Mouse (Mus musculus): ENCODE results near the gene Wnt6. TPM values are rescaled to one million over a fixed set of nuclear protein-coding genes. Genes with fewer than 3 reads are reported as not detected.

The Wnt6 gene
- 0.41 and 1.3 TPM in 2 replicates for polyA plus RNA-seq (2016; fragmentation: Nextera tagmentation; extraction: Ambion mirVana)

- WGBS = 2% methylated on average over 8 of the region's 8 CpGs
- Histone ChIP-seq H3K36me3 (no peaks in the 10 kb centered on the region), H3K27ac (ENCODE audit: poor library complexity, severe bottlenecking) (no peak within 1 kb of the TSS), H3K4me1 (replicated peaks) (peaks cover 29% of the 10 kb centered on the region), H3K27me3 (replicated peaks) (peaks cover 93% of the 10 kb centered on the region), H3K9me3 (replicated peaks) (no peaks in the 10 kb centered on the region), H3K4me2 (peak within 1 kb of the TSS; percentile 94), H3K4me3 (peak within 1 kb of the TSS; percentile 55), H3K9ac (peak within 1 kb of the TSS; percentile 67)
- ATAC-seq (ENCODE audit: insufficient number of reproducible peaks, low FRiP score) = no peak
Observed at GRCm38 (mm10) chr1:74771845-74771930, at the start of gene Wnt6. Gene Wnt6, plus strand, starts transcription at chr1:74771892.

GRCm38 (mm10) chr1:74723748-74724147, 47.9 kb upstream of the Wnt6 start:
- WGBS = 71% methylated on average over 2 of the region's 2 CpGs
- Histone ChIP-seq H3K4me1 (replicated peaks) (peaks cover 5% of the 10 kb centered on the region; the same call in 1 of the 2 replicates), H3K36me3 (peaks cover 3% of the 10 kb centered on the region; the same call in 1 of the 2 replicates), H3K27ac (ENCODE audit: poor library complexity, severe bottlenecking) (no peak overlapping the region), H3K4me3 (no peak overlapping the region), H3K9ac (no peak overlapping the region), H3K9me3 (replicated peaks) (no peaks in the 10 kb centered on the region), H3K27me3 (replicated peaks) (no peaks in the 10 kb centered on the region), H3K4me2 (no peak overlapping the region)
- no peak for ATAC-seq (ENCODE audit: insufficient number of reproducible peaks, low FRiP score)

GRCm38 (mm10) chr1:74726114-74726513, 45.6 kb upstream of the Wnt6 start:
- Histone ChIP-seq H3K4me1 (replicated peaks) (peaks cover 5% of the 10 kb centered on the region; the same call in 1 of the 2 replicates), H3K27ac (ENCODE audit: poor library complexity, severe bottlenecking) (no peak overlapping the region), H3K27me3 (replicated peaks) (no peaks in the 10 kb centered on the region), H3K36me3 (no peaks in the 10 kb centered on the region), H3K9ac (no peak overlapping the region), H3K4me3 (no peak overlapping the region), H3K9me3 (replicated peaks) (no peaks in the 10 kb centered on the region), H3K4me2 (no peak overlapping the region)
- no peak for ATAC-seq (ENCODE audit: insufficient number of reproducible peaks, low FRiP score)
- WGBS = 64% methylated on average over 5 of the region's 5 CpGs

GRCm38 (mm10) chr1:74726674-74727073, 45.0 kb upstream of the Wnt6 start:
- no peak overlapping the region for H3K4me2 ChIP-seq
- no peaks in the 10 kb centered on the region for H3K9me3 ChIP-seq (replicated peaks)
- no peak overlapping the region for H3K27ac ChIP-seq (ENCODE audit: poor library complexity, severe bottlenecking)
- H3K4me3 ChIP-seq = no peak overlapping the region
- H3K27me3 ChIP-seq (replicated peaks) = no peaks in the 10 kb centered on the region
- 50% methylated on average over 5 of the region's 5 CpGs for WGBS
- no peaks in the 10 kb centered on the region for H3K36me3 ChIP-seq
- no peak overlapping the region for H3K9ac ChIP-seq
- ATAC-seq (ENCODE audit: insufficient number of reproducible peaks, low FRiP score) = no peak
- H3K4me1 ChIP-seq (replicated peaks) = peaks cover 5% of the 10 kb centered on the region; the same call in 1 of the 2 replicates

GRCm38 (mm10) chr1:74728446-74728845, 43.2 kb upstream of the Wnt6 start:
- Histone ChIP-seq H3K36me3 (no peaks in the 10 kb centered on the region), H3K4me1 (replicated peaks) (peaks cover 5% of the 10 kb centered on the region; the same call in 1 of the 2 replicates), H3K9ac (no peak overlapping the region), H3K4me2 (no peak overlapping the region), H3K9me3 (replicated peaks) (no peaks in the 10 kb centered on the region), H3K27ac (ENCODE audit: poor library complexity, severe bottlenecking) (no peak overlapping the region), H3K4me3 (no peak overlapping the region), H3K27me3 (replicated peaks) (no peaks in the 10 kb centered on the region)
- no peak for ATAC-seq (ENCODE audit: insufficient number of reproducible peaks, low FRiP score)
- WGBS = 62% methylated on average over 8 of the region's 8 CpGs

GRCm38 (mm10) chr1:74736977-74737376, 34.7 kb upstream of the Wnt6 start:
- Histone ChIP-seq H3K9me3 (replicated peaks) (no peaks in the 10 kb centered on the region), H3K4me2 (no peak overlapping the region), H3K36me3 (peaks cover 21% of the 10 kb centered on the region), H3K9ac (no peak overlapping the region), H3K4me3 (no peak overlapping the region), H3K27ac (ENCODE audit: poor library complexity, severe bottlenecking) (no peak overlapping the region), H3K27me3 (replicated peaks) (0 out of 2 replicates have a peak, but pooled peaks cover 2% of the 10 kb centered on the region), H3K4me1 (replicated peaks) (no peaks in the 10 kb centered on the region)
- 77% methylated on average over 12 of the region's 12 CpGs for WGBS
- no peak for ATAC-seq (ENCODE audit: insufficient number of reproducible peaks, low FRiP score)

- Histone ChIP-seq H3K4me3 (no peak overlapping the region), H3K9ac (no peak overlapping the region), H3K27me3 (replicated peaks) (0 out of 2 replicates have a peak, but pooled peaks cover 2% of the 10 kb centered on the region), H3K27ac (ENCODE audit: poor library complexity, severe bottlenecking) (no peak overlapping the region), H3K4me1 (replicated peaks) (no peaks in the 10 kb centered on the region), H3K36me3 (peaks cover 21% of the 10 kb centered on the region), H3K4me2 (no peak overlapping the region), H3K9me3 (replicated peaks) (no peaks in the 10 kb centered on the region)
- WGBS = 87% methylated on average over 7 of the region's 7 CpGs
- no peak for ATAC-seq (ENCODE audit: insufficient number of reproducible peaks, low FRiP score)
Observed at GRCm38 (mm10) chr1:74737500-74737899, 34.2 kb upstream of the Wnt6 start.

- ATAC-seq (ENCODE audit: insufficient number of reproducible peaks, low FRiP score) = no peak
- no peak overlapping the region for H3K4me2 ChIP-seq
- H3K27me3 ChIP-seq (replicated peaks) = no peaks in the 10 kb centered on the region
- H3K4me1 ChIP-seq (replicated peaks) = no peaks in the 10 kb centered on the region; the same call in 1 of the 2 replicates
- H3K27ac ChIP-seq (ENCODE audit: poor library complexity, severe bottlenecking) = no peak overlapping the region
- no peak overlapping the region for H3K9ac ChIP-seq
- no peak overlapping the region for H3K4me3 ChIP-seq
- no peaks in the 10 kb centered on the region for H3K9me3 ChIP-seq (replicated peaks)
- whole genome bisulfite sequencing = 78% methylated on average over 7 of the region's 7 CpGs
- peaks cover 21% of the 10 kb centered on the region for H3K36me3 ChIP-seq
Observed at GRCm38 (mm10) chr1:74740846-74741245, 30.8 kb upstream of the Wnt6 start.

- Histone ChIP-seq H3K9me3 (replicated peaks) (no peaks in the 10 kb centered on the region), H3K4me3 (no peak overlapping the region), H3K27me3 (replicated peaks) (peaks cover 10% of the 10 kb centered on the region), H3K27ac (ENCODE audit: poor library complexity, severe bottlenecking) (no peak overlapping the region), H3K36me3 (no peaks in the 10 kb centered on the region), H3K4me1 (replicated peaks) (peaks cover 26% of the 10 kb centered on the region), H3K9ac (0 out of 2 replicates have a peak overlapping the region, but pooled peaks have one; percentile 6), H3K4me2 (peak overlapping the region; percentile 24; the same call in 1 of the 2 replicates)
- WGBS = 67% methylated on average over 5 of the region's 5 CpGs
- ATAC-seq (ENCODE audit: insufficient number of reproducible peaks, low FRiP score) = no peak
Observed at GRCm38 (mm10) chr1:74747335-74747734, 24.4 kb upstream of the Wnt6 start.

- Histone ChIP-seq H3K9me3 (replicated peaks) (no peaks in the 10 kb centered on the region), H3K27me3 (replicated peaks) (peaks cover 10% of the 10 kb centered on the region), H3K9ac (peak within 1 kb of the TSS; percentile 64), H3K27ac (ENCODE audit: poor library complexity, severe bottlenecking) (peak within 1 kb of the TSS; percentile 87), H3K36me3 (no peaks in the 10 kb centered on the region), H3K4me3 (peak within 1 kb of the TSS; percentile 47), H3K4me1 (replicated peaks) (peaks cover 26% of the 10 kb centered on the region), H3K4me2 (peak within 1 kb of the TSS; percentile 65)
- peak; percentile 70 for ATAC-seq (ENCODE audit: insufficient number of reproducible peaks, low FRiP score)
- 9% methylated on average over 30 of the region's 30 CpGs for WGBS
Observed at GRCm38 (mm10) chr1:74748643-74749271, 22.9 kb upstream of the Wnt6 start, which contains the start of gene Prkag3. Gene Prkag3, minus strand, starts transcription at chr1:74749221.

GRCm38 (mm10) chr1:74749301-74749700, 22.4 kb upstream of the Wnt6 start:
- Histone ChIP-seq H3K4me2 (peak overlapping the region; percentile 65), H3K4me3 (peak overlapping the region; percentile 47), H3K9ac (peak overlapping the region; percentile 64), H3K27ac (ENCODE audit: poor library complexity, severe bottlenecking) (peak overlapping the region; percentile 87), H3K9me3 (replicated peaks) (no peaks in the 10 kb centered on the region), H3K36me3 (no peaks in the 10 kb centered on the region), H3K27me3 (replicated peaks) (peaks cover 10% of the 10 kb centered on the region), H3K4me1 (replicated peaks) (peaks cover 26% of the 10 kb centered on the region)
- peak; percentile 83 for ATAC-seq (ENCODE audit: insufficient number of reproducible peaks, low FRiP score)
- 34% methylated on average over 7 of the region's 7 CpGs for WGBS

GRCm38 (mm10) chr1:74750683-74751082, 21.0 kb upstream of the Wnt6 start:
- 75% methylated on average over 4 of the region's 4 CpGs for WGBS
- no peak overlapping the region for H3K4me3 ChIP-seq
- peaks cover 26% of the 10 kb centered on the region for H3K4me1 ChIP-seq (replicated peaks)
- H3K9ac ChIP-seq = no peak overlapping the region
- H3K27ac ChIP-seq (ENCODE audit: poor library complexity, severe bottlenecking) = no peak overlapping the region
- no peaks in the 10 kb centered on the region for H3K36me3 ChIP-seq
- H3K27me3 ChIP-seq (replicated peaks) = peaks cover 10% of the 10 kb centered on the region
- no peak overlapping the region for H3K4me2 ChIP-seq
- ATAC-seq (ENCODE audit: insufficient number of reproducible peaks, low FRiP score) = no peak
- H3K9me3 ChIP-seq (replicated peaks) = no peaks in the 10 kb centered on the region
